Mouse (Mus musculus): Measurements from ENCODE around the gene Coro2b.

The Coro2b gene

GRCm38 (mm10) chr9:62540166-62540565 lies 3.3 kb upstream of the Coro2b start:
- no peak for DNase-seq (ENCODE audit: low spot score in 2 of 2)

DNA sequence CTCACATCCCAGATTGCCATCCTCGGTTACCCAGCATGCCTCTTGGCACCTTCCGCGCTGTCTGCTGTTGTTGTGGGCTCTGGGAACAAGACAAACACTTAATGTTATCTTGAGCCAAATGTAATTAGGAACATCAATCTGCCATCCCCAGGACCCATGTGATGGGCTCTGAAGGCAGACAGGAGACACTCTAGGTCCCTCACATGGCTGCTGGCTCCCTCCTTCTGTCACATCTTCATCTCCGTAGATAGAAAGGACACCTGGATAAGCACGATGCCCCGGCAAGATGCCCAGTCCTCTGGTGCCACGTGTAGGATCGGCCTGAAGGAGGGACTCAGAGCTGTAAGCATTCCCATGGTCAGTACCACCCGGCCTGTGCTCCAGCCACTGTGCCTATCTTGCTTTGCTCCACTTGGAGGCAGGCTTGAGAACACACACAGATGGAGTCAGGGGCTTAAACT lies 2.4 kb upstream of the Coro2b start:
- peak in 1 of 2 experiments; percentile 53 for DNase-seq (ENCODE audit: low spot score in 2 of 2)

DNA sequence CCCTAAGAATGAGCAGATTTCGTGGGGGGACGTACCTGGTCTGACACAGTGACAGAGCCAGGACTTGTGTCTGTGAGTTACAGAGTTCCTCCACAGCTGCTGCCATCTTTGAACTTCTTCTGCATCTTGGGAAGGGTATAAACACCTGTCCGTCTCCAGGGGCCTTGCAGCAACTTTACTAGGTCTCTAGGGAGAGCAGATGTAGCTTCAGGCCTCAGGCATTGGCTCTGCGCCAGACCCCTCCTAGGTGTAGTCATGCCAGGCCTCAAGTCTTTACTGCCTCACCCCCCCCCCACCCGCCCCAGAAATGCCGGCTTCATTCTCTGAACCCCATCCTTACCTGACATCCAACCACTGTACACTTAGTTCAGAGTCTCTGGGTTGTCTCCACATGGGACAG lies 1.1 kb upstream of the Coro2b start:
- DNase-seq (ENCODE audit: low spot score in 2 of 2), result peak in 1 of 2 experiments; percentile 40

- peak; percentile 76 to 77 for DNase-seq (ENCODE audit: low spot score in 2 of 2)
These were observed 657 bp downstream of the Coro2b start for GRCm38 (mm10) chr9:62536119-62536654.

GRCm38 (mm10) chr9:62535566-62535965 lies 1.3 kb downstream of the Coro2b start:
- no peak for DNase-seq (ENCODE audit: low spot score in 2 of 2)

- DNase-seq (ENCODE audit: low spot score in 2 of 2), result no peak
These were observed 2.2 kb downstream of the Coro2b start for GRCm38 (mm10) chr9:62534691-62535090.

- DNase-seq (ENCODE audit: low spot score in 2 of 2), result no peak
These were observed 2.7 kb downstream of the Coro2b start for GRCm38 (mm10) chr9:62534158-62534557.

- no peak for DNase-seq (ENCODE audit: low spot score in 2 of 2)
These were observed 4.0 kb downstream of the Coro2b start for GRCm38 (mm10) chr9:62532876-62533275.

- peak; percentile 81 to 86 for DNase-seq (ENCODE audit: low spot score in 2 of 2)
These were observed 5.2 kb downstream of the Coro2b start for GRCm38 (mm10) chr9:62531459-62532275.

DNA sequence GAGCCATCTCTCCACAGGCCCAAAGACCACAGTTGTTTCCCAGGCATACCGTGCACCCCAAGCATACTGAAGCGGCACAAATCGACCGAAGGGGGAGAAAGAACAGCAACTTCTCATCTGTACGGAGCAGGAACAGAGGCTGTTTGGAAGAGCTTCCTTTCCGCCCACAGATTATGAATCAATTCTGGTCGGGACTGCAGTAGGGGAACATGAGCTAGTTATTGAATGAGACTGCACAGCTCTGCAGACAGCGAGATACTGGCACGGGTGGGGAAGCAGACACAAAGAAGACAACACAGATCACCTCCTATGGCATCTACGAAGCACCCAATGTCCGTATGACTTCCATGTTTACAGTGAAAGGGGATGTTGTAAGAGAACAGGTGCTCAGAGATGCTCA lies 8.3 kb downstream of the Coro2b start:
- no peak for DNase-seq (ENCODE audit: low spot score in 2 of 2)

GRCm38 (mm10) chr9:62526858-62527257 lies 10.0 kb downstream of the Coro2b start:
- no peak for DNase-seq (ENCODE audit: low spot score in 2 of 2)

DNA sequence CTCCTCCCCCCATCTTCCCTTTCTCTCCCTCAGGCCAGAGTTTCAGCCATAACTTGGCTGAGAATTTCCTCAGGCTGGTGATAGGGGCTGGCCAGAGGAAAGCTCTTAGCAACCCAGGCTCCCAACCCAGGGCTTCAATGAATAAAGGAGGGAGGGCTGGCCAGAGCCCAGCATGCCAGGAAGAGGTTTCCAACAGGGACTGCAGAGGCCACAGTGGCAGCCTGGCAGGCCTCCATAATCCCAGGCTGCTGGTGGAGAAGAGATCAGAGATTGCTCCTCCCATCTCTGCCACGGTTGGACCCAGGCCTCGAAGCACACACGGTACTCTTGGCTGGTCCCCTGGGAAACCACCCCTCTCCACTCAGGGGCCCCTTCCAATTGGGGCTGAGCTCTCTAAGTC lies 10.4 kb downstream of the Coro2b start:
- peak; percentile 89 to 91 for DNase-seq (ENCODE audit: low spot score in 2 of 2)

GRCm38 (mm10) chr9:62524761-62525308 lies 12.0 kb downstream of the Coro2b start:
- no peak for DNase-seq (ENCODE audit: low spot score in 2 of 2)

DNA sequence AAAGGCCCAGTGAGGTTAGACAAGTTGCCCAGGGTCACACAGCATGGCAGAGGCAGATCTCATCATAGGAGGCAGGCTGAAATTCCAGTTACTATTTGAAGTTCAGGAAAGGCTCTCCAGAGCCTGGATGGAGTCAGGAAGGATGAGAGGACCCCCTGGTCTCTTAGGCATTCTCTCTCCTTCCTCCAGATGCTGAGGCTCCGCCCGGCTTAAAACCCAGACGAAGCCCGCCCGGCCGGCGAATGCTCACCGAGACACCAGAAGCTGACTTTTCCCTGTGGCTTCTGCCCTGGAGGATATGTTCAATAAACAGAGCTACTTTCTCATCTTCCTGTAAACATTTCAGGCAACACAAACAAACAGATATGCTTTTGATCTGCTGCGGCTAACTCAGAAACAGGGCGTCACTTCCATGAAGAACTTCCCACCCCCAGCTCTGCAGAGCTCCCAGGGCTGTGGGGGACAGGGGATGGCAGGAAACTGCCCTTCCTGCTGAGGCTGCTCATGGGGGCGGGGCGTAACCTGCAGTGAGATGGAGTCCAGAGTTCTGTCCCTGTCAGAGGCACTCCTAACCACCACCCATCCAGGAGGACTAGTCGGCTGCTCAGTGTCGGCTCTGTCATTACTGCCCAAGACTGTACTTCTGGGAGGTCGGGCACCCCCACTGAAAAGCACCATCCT lies 13.9 kb downstream of the Coro2b start:
- no peak for DNase-seq (ENCODE audit: low spot score in 2 of 2)

GRCm38 (mm10) chr9:62522211-62522610 lies 14.6 kb downstream of the Coro2b start:
- no peak for DNase-seq (ENCODE audit: low spot score in 2 of 2)

- DNase-seq (ENCODE audit: low spot score in 2 of 2), result no peak
These were observed 15.3 kb downstream of the Coro2b start for GRCm38 (mm10) chr9:62521541-62521940.

DNA sequence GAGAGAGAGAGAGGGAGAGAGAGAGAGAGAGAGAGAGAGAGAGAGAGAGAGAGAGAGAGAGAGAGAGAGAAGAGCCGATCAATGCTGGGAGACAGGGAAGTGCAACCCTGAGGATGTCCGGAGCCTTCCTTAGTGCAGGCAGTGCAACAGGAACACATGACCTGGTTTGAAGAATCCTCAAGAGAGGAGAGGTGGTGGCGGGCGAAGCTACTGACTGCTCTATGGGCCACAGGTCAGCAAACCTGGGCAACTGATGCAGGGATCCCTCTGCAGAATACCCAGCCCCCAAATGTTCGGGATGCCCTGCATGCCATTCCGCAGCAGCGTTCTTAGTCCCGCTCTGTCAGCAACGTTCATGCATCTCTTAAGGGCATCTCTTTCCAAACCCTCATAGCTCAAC lies 15.9 kb downstream of the Coro2b start:
- DNase-seq (ENCODE audit: low spot score in 2 of 2), result no peak

DNA sequence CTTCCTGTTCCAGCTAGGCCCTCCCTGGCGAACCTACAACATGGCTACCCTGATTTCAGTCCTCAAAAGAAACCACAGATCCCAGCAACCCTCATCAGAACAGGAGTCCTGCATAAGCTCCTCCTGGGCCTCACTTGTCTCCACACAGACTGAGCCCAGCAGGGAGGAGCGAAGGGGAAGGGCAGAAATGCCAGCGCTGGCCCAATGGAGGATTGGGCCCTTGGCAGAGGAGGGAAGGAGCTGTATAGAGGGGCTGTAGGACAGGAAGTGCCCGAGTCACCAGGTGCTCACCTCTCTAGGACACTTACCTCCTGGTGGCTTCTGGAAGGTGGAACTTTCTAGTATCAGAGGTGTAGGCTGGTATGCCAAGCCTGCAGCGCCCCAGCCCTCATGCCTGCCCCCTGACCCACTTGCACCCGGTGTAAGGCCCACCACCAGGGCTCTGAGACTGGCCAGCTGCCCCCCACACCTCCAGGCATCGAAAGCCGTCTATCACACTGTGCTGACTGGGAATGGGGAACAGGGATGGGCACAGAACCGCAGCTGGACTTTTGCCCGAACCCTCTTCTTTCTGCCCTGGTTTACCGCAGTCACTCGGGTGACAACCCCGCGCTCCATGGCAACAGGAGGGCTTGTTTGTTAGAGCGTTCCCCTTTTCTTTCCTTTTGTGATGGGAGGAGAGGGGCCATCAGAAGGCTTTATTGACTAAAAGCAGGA lies 16.9 kb downstream of the Coro2b start:
- peak; percentile 74 to 76 for DNase-seq (ENCODE audit: low spot score in 2 of 2)

DNA sequence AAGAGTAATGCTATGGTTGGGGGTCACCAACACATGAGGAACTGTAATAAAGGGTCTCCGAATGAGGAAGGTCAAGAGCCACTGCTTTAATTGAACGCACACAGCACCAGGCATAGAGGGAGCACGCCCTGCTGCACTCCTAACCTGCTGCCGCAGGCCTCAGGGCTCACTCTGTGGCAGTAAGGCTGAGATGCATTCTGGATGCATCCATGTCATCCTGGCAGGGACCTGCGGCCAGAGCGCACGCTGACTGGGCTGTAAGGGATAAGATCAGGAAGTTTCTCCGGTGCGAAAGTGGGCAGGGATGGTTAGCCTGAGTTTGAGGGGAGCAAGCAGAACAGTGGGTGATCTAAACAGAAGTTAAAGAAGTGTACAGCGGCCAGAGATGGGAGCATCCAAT lies 17.5 kb downstream of the Coro2b start:
- DNase-seq (ENCODE audit: low spot score in 2 of 2), result no peak

GRCm38 (mm10) chr9:62518572-62518971 lies 18.3 kb downstream of the Coro2b start:
- no peak for DNase-seq (ENCODE audit: low spot score in 2 of 2)

GRCm38 (mm10) chr9:62517112-62517957 lies 19.5 kb downstream of the Coro2b start:
- DNase-seq (ENCODE audit: low spot score in 2 of 2), result peak; percentile 70 to 73
